Mouse (Mus musculus) ES-CJ7 (cell line): ENCODE measurements around the gene Prrt1.

Experiments
- DNase-seq: peaks from one replicate; pipeline ENCODE4 v3.0.0; 2011; ENCODE audit warnings: low read depth, low spot score

Prrt1 gene

DNA sequence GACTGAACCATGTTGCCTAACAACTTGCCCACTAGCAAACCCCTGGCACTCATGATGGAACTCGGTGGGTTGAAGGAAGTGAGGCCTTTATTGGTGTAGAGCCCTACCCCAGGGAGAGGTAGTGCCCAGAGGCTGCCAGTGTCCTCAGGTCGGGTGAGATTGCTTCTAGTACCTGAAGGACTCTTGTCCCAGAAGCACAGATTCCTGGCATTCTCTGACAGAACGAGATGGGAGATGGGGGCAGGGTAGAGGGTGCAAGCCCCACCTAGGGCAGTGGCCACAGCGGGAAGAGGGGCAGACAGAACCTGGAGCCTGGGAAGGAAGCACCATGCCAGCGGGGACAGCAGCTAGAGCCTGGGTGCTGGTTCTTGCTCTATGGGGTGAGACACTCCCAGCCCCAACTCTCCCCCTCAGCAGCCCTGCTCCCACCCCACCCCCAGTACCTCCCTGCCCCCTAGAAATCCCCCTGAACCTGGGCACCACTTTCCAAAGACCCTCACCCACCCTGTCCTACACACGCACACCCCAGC is 31.7 kb upstream of the Prrt1 start, which contains the start of gene Ager:
TSS of gene Ager (plus strand) at position 297 of the 530 bp plus-strand sequence.
- no peak for DNase-seq

- DNase-seq = no peak
Observed at GRCm38 (mm10) chr17:34599891-34600290, 29.4 kb upstream of the Prrt1 start.

GRCm38 (mm10) chr17:34601796-34602195 is 27.5 kb upstream of the Prrt1 start:
- no peak for DNase-seq

- peak; percentile 100 for DNase-seq
Observed at GRCm38 (mm10) chr17:34603375-34604060, 25.8 kb upstream of the Prrt1 start, which contains the start of gene Rnf5. Rnf5 (minus strand) TSS chr17:34603690.

DNA sequence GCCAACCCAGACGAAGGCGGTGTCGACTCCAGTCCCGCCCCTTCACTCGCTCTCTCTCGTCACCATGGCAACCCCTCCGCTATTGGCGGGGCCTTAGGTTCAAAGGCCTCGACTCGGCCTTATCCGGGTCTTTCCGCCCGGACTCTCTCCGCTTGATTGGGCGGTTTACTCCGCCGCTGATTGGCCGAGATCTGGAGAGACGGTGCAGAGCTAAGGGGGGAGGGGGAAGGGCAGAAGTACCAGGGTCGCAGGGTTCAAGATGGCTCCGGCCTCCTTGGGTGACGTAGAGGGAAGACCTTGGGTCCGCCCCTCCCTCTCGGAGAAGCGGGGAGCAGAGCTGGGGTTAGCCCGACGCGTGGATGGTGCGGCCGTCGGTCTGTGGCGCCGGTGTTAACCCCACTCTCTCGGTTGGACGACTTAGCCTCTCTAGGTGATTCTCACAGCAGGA is 25.2 kb upstream of the Prrt1 start, which contains the start of gene Agpat1:
TSS of gene Agpat1 (plus strand) at position 202 of the 448 bp plus-strand sequence.
- DNase-seq = peak; percentile 100

GRCm38 (mm10) chr17:34604511-34605237 is 24.7 kb upstream of the Prrt1 start:
- no peak for DNase-seq

- peak; percentile 94 for DNase-seq
Observed at GRCm38 (mm10) chr17:34605609-34606008, 23.7 kb upstream of the Prrt1 start.

DNA sequence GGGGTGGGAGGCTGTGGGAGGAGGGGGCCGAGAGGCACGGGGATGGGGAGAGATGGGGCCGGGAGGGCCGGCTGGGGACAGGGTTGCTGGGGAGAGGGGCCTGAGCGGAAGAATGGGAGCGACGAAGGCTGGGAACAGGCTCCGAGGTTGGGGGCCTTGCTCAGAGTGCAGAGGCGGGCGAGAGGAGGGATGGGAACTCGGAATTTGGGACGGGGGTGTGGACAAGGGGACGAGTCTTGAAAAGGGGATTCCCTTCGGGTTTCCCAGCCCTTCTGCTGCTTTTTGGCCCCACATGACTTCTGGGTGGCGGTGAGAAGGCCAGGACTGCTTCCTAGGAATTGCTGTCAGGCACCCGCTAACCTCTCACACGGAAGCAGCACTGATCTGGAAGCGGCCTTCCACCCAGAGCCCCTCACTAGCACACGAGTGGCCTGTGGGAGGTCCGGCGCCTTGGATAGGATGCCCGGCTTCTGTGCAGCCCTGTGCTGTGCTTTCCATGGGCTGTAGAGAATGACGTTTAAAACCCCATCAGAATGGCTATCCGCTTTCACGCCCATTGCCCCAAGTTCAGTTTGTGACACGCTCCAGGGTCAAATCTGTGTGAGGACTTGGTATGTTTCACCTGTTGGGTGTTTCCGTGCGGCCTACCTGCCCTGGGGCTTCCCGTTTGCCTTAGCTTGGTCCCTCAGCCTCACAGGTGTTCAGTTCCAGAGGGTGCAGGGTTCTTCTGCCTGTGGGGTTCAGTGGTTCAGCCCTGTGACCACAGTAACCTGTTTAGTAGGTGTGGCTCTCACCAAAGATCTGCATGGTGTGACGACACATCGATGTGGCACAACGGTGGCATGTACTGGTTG is 22.9 kb upstream of the Prrt1 start:
- no peak for DNase-seq

DNA sequence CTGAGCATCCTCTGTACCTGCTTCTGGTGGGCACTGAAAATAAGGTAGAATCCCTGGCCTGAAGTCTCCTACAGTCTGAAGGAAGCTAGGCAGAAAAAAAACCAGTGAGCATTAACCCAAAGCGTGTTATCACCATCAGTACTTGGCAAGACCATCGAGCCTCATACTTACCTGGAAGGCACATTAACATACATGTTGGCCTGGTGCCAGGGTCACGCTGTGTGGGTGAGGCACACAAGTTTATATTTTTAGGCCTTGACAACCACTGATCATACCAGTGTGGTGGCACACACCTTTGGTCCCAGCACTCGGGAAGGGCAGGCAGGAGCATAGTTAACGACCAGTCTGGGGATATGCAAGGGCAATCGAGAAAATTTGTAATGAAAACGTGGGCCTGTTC is 21.3 kb upstream of the Prrt1 start:
- no peak for DNase-seq

DNA sequence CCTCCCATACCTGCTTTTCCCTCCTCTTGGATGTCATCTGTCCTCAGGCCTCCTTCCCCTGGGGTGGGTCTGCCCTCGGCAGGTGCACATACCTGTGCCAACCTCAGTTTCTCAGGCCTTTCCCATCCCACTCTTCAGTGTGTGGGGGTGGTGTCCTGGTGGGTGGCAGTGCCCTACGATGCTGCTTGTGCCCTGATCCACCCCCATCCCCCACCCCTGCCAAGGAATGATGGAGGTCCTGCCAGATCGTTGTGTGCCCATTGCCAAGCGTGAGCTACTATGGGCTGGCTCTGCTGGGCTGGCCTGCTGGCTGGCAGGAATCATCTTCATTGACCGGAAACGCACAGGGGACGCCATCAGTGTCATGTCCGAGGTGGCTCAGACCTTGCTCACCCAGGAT is 18.3 kb upstream of the Prrt1 start:
- DNase-seq = no peak

GRCm38 (mm10) chr17:34613054-34613645 is 16.2 kb upstream of the Prrt1 start:
- DNase-seq = no peak

- DNase-seq = no peak
Observed at GRCm38 (mm10) chr17:34613830-34614229, 15.5 kb upstream of the Prrt1 start.

DNA sequence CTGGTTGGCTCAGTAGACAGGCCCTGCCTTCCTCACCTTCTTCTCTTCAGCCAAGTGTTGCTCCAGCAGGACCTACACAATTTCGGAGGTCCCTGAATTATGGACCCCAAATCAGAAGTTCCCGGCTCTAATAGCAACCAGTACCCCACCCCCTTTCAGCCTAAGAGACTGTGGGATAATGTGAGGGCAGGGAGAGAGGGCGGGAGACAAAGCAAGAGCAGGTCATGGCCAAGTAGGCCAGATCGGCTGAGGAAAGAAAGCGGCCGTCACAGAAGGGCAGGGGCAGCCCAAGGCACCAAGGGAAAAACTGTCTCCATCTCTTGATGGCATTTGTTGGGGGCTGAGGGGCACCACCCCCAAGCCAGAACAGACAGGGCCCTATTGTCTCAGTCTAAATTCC is 13.5 kb upstream of the Prrt1 start, which contains the start of gene Egfl8:
TSS of gene Egfl8 (minus strand) at position 101 of the 400 bp plus-strand sequence.
- DNase-seq = no peak

DNA sequence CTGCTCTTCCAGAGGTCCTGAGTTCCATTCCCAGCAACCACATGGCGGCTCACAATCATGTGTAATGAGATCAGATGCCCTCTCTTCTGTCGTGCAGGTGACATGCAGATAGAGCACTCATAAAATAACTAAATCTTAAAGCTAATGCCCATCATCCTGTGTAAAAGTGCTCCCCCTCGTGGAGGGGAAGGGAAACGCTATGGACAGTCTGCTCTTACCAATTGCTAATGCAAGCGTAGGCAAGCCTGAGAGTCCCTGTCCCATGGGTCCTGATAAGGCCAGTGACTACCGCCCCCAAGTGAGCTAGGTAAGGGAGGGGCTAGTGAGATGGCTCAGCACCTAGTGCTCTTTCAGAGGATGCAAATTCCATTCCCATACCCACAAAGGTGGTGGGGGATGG is 10.3 kb upstream of the Prrt1 start:
- peak; percentile 80 for DNase-seq

DNA sequence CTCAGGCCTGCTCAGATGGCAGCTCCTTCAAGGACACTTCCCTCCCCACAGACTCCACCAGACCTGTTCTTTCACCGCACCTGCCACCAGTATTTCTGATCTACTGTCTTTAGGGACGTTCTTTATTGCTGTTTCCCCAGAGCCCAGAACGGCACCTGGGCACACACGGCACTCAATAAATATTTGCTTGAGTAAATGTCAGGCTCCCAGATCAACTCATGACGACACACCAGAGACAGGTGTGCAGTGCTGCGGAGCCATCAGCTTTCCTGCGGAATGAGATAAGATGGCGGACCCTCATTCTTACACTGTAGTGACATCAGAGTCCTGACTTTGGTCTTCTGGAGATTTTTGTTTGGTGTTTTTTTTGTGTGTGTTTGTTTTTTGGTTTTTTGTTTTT is 8.3 kb upstream of the Prrt1 start:
- no peak for DNase-seq

GRCm38 (mm10) chr17:34623161-34623560 is 6.2 kb upstream of the Prrt1 start:
- peak; percentile 41 for DNase-seq

DNA sequence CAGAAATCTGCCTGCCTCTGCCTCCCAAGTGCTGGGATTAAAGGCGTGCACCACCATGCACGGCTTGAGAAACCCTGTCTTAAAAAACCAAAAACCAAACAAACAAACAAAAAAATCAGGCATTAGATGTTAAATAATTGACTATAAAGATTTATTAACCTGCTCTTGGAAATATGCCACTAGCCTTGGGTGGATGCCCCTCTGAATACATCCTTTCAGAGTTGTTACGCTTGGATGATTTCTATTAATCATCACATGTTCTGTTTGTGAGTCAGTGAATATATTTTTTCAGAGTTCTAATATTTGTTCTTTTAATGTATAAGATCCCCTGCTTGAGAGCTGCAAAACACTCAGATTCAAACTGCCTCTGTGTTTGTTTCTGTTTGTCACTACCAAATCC is 4.4 kb upstream of the Prrt1 start:
- DNase-seq = no peak

GRCm38 (mm10) chr17:34626062-34626772 is 3.1 kb upstream of the Prrt1 start:
- DNase-seq = no peak

DNA sequence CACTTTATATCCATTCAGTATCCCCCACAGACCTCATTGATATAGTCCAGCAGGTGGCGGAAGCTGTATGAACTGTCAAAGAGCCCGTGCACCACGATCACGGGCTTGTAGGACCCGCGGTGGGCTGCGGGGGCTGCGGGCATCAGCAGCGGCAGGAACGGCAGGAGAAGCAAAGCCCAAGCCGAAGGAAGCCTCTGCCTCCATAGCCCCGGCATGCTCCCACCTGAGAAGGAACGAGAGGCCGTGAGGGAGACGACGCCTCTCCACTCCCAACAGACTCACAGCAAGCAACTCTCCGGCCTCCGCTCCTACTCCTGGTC is 2.6 kb upstream of the Prrt1 start:
- peak; percentile 53 for DNase-seq

DNA sequence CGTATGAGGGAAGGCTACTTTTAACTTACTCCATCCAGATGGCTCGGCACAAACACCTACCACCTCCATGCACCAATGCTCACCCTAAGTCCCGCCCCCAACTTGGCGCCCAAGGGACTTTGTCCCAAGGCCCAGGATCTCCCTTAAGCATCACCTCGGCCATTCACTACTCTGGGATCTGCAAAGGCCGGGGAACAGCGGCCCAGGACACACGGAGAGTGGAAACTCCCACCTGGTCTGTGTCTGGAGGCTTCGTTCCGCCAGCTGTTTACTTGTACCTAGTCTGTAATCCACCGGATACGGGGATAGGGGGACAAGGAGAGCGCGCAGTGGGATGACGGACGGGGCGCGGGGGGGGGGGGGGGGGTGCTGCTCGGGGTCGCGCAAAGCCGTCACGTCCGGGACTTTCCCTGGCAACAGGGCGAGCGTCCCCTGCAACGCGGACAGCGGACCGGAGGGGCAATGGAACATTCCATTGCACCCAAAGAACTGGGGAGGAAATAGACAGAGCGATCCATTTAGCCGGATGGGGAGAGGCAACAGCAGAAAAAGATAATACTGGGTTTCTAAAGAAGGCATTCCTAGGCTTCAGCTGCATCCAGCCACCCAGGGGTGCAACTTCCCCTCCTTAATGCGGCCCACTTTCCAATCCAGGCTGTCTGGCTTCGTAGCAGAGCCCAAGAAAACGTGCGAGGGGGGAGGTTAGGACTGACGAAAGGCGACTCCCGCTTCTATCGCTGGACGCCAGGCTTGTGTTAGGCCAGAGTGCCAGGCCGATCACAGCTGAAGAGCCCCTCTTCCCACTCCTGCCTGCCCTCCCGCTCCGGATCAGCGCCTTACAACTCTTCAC is 2.0 kb upstream of the Prrt1 start:
- DNase-seq = peak; percentile 83
